Mouse (Mus musculus): ENCODE measurements around the gene Gm10719. TPM values are rescaled to one million over a fixed set of nuclear protein-coding genes. Genes with fewer than 3 reads are reported as not detected.

Gm10719 gene
- polyA plus RNA-seq (2015; fragmentation: Illumina TruSeq; extraction: RNeasy Lipid Tissue Mini Kit (QIAGEN cat#74804); ENCODE audit: insufficient read depth, low read depth, low replicate concordance) = not detected

DNA sequence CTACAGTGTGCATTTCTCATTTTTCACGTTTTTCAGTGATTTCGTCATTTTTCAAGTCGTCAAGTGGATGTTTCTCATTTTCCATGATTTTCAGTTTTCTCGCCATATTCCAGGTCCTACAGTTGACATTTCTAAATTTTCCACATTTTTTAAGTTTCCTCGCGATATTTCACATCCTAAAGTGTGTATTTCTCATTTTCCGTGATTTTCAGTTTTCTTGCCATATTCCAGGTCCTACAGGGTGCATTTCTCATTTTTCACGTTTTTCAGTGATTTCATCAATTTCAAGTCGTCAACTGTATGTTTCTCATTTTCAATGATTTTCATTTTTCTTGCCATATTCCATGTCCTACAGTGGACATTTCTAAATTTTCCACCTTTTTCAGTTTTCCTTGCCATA, at the start of gene Gm10719:
Gene Gm10719, plus strand, starts transcription at position 301 of the 400 bp plus-strand sequence.

DNA sequence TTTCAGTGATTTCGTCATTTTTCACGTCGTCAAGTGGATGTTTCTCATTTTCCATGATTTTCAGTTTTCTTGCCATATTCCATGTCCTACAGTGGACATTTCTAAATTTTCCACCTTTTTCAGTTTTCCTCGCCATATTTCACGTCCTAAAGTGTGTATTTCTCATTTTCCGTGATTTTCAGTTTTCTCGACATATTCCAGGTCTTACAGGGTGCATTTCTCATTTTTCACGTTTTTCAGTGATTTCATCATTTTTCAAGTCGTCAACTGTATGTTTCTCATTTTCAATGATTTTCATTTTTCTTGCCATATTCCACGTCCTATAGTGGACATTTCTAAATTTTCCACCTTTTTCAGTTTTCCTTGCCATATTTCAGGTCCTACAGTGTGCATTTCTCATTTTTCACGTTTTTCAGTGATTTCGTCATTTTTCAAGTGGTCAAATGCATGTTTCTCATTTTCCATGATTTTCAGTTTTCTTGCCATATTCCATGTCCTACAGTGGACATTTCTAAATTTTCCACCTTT, 16.7 kb upstream of the Gm10719 start, which contains the start of gene Gm10722:
Gene Gm10722, plus strand, starts transcription at position 478 of the 528 bp plus-strand sequence.

DNA sequence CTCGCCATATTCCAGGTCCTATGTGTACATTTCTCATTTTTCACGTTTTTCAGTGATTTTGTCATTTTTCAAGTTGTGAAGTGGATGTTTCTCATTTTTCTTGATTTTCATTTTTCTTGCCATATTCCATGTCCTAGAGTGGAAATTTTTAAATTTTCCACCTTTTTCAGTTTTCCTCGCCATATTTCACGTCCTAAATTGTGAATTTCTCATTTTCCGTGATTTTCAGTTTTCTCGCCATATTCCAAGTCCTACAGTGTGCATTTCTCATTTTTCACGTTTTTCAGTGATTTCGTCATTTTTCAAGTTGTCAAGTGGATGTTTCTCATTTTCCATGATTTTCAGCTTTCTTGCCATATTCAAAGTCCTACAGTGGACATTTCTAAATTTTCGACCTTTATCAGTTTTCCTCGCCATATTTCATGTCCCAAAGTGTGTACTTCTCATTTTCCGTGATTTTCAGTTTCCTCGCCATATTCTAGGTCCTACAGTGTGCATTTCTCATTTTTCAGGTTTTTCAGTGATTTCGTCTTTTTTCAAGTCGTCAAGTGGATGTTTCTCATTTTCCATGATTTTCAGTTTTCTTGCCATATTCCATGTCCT, 14.3 kb upstream of the Gm10719 start, which contains the start of gene Gm11168:
Gene Gm11168, plus strand, starts transcription at position 553 of the 603 bp plus-strand sequence.

DNA sequence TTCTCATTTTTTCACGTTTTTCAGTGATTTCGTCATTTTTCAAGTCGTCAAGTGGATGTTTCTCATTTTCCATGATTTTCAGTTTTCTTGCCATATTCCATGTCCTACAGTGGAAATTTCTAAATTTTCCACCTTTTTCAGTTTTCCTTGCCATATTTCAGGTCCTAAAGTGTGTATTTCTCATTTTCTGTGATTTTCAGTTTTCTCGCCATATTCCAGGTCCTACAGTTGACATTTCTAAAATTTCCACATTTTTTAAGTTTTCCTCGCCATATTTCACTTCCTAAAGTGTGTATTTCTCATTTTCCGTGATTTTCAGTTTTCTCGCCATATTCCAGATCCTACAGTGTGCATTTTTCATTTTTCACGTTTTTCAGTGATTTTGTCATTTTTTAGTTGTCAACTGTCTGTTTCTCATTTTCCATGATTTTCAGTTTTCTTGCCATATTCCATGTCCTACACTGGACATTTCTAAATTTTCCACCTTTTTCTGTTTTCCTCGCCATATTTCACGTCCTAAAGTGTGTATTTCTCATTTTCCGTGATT, 4.4 kb upstream of the Gm10719 start, which contains the start of gene Gm10721:
Gene Gm10721, plus strand, starts transcription at position 408 of the 547 bp plus-strand sequence.

DNA sequence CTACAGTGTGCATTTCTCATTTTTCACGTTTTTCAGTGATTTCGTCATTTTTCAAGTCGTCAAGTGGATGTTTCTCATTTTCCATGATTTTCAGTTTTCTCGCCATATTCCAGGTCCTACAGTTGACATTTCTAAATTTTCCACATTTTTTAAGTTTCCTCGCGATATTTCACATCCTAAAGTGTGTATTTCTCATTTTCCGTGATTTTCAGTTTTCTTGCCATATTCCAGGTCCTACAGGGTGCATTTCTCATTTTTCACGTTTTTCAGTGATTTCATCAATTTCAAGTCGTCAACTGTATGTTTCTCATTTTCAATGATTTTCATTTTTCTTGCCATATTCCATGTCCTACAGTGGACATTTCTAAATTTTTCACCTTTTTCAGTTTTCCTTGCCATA, 1.9 kb upstream of the Gm10719 start, which contains the start of gene Gm10720:
Gene Gm10720, plus strand, starts transcription at position 301 of the 400 bp plus-strand sequence.

DNA sequence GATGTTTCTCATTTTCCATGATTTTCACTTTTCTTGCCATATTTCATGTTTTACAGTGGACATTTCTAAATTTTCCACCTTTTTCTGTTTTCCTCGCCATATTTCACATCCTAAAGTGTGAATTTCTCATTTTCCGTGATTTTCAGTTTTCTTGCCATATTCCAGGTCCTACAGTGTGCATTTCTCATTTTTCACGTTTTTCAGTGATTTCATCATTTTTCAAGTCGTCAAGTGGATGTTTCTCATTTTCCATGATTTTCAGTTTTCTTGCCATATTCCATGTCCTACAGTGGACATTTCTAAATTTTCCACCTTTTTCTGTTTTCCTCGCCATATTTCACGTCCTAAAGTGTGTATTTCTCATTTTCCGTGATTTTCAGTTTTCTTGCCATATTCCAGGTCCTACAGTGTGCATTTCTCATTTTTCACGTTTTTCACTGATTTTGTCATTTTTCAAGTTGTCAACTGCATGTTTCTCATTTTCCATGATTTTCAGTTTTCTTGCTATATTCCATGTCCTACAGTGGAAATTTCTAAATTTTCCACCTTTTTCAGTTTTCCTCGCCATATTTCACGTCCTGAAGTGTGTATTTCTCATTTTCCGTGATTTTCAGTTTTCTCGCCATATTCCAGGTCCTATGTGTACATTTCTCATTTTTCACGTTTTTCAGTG, 6.2 kb downstream of the Gm10719 start, which contains the start of gene Gm10718:
Gene Gm10718, plus strand, starts transcription at position 236 of the 673 bp plus-strand sequence.

DNA sequence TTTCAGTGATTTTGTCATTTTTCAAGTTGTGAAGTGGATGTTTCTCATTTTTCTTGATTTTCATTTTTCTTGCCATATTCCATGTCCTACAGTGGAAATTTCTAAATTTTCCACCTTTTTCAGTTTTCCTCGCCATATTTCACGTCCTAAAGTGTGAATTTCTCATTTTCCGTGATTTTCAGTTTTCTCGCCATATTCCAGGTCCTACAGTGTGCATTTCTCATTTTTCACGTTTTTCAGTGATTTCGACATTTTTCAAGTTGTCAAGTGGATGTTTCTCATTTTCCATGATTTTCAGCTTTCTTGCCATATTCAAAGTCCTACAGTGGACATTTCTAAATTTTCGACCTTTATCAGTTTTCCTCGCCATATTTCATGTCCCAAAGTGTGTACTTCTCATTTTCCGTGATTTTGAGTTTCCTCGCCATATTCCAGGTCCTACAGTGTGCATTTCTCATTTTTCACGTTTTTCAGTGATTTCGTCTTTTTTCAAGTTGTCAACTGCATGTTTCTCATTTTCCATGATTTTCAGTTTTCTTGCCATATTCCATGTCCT, 7.8 kb downstream of the Gm10719 start, which contains the start of gene Gm10717:
Gene Gm10717, plus strand, starts transcription at position 506 of the 556 bp plus-strand sequence.

DNA sequence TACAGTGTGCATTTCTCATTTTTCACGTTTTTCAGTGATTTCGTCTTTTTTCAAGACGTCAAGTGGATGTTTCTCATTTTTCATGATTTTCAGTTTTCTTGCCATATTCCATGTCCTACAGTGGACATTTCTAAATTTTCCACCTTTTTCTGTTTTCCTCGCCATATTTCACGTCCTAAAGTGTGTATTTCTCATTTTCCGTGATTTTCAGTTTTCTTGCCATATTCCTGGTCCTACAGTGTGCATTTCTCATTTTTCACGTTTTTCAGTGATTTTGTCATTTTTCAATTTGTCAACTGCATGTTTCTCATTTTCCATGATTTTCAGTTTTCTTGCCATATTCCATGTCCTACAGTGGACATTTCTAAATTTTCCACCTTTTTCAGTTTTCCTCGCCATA, 17.1 kb downstream of the Gm10719 start, which contains the start of gene Gm17535:
Gene Gm17535, plus strand, starts transcription at position 301 of the 400 bp plus-strand sequence.

DNA sequence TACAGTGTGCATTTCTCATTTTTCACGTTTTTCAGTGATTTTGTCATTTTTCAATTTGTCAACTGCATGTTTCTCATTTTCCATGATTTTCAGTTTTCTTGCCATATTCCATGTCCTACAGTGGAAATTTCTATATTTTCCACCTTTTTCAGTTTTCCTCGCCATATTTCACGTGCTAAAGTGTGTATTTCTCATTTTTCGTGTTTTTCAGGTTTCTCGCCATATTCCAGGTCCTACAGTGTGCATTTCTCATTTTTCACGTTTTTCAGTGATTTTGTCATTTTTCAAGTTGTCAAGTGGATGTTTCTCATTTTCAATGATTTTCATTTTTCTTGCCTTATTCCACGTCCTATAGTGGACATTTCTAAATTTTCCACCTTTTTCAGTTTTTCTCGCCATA, 19.4 kb downstream of the Gm10719 start, which contains the start of gene Gm10715:
Gene Gm10715, plus strand, starts transcription at position 301 of the 400 bp plus-strand sequence.

Other genes with a start within 250 kb of the Gm10719 start
- not detected for gene Gm10722, start 16.5 kb upstream of the Gm10719 start, polyA plus RNA-seq (2015; fragmentation: Illumina TruSeq; extraction: RNeasy Lipid Tissue Mini Kit (QIAGEN cat#74804); ENCODE audit: insufficient read depth, low read depth, low replicate concordance)
- not detected for gene Gm11168, start 14.1 kb upstream of the Gm10719 start, polyA plus RNA-seq (2015; fragmentation: Illumina TruSeq; extraction: RNeasy Lipid Tissue Mini Kit (QIAGEN cat#74804); ENCODE audit: insufficient read depth, low read depth, low replicate concordance)
- not detected for gene Gm10721, start 4.3 kb upstream of the Gm10719 start, polyA plus RNA-seq (2015; fragmentation: Illumina TruSeq; extraction: RNeasy Lipid Tissue Mini Kit (QIAGEN cat#74804); ENCODE audit: insufficient read depth, low read depth, low replicate concordance)
- gene Gm10720, start 1.8 kb upstream of the Gm10719 start, polyA plus RNA-seq (2015; fragmentation: Illumina TruSeq; extraction: RNeasy Lipid Tissue Mini Kit (QIAGEN cat#74804); ENCODE audit: insufficient read depth, low read depth, low replicate concordance) = not detected
- gene Gm10718, start 6.1 kb downstream of the Gm10719 start, polyA plus RNA-seq (2015; fragmentation: Illumina TruSeq; extraction: RNeasy Lipid Tissue Mini Kit (QIAGEN cat#74804); ENCODE audit: insufficient read depth, low read depth, low replicate concordance) = not detected
- not detected for gene Gm10717, start 8.0 kb downstream of the Gm10719 start, polyA plus RNA-seq (2015; fragmentation: Illumina TruSeq; extraction: RNeasy Lipid Tissue Mini Kit (QIAGEN cat#74804); ENCODE audit: insufficient read depth, low read depth, low replicate concordance)
- not detected for gene Gm17535, start 17.2 kb downstream of the Gm10719 start, polyA plus RNA-seq (2015; fragmentation: Illumina TruSeq; extraction: RNeasy Lipid Tissue Mini Kit (QIAGEN cat#74804); ENCODE audit: insufficient read depth, low read depth, low replicate concordance)
- not detected for gene Gm10715, start 19.5 kb downstream of the Gm10719 start, polyA plus RNA-seq (2015; fragmentation: Illumina TruSeq; extraction: RNeasy Lipid Tissue Mini Kit (QIAGEN cat#74804); ENCODE audit: insufficient read depth, low read depth, low replicate concordance)

Data from pancreas, adult 10 weeks (tissue).